Mouse (Mus musculus) kidney, embryonic 16.5 days (tissue): Measurements from ENCODE around the gene Tmem213. TPM values are rescaled to one million over a fixed set of nuclear protein-coding genes. Genes with fewer than 3 reads are reported as not detected.
A peak's percentile ranks its signal among the peaks of the same experiment; 100 is the strongest.

Experiments used
- ATAC-seq: fragments of 200-750 bp; cut with Nextera tagmentation; 2 replicates; pipeline ENCODE4 v1.8.0; 2017; ENCODE audit warnings: moderate TSS enrichment; ENCODE audit not compliant: low FRiP score, low TSS enrichment
- H3K27ac ChIP-seq: fragments of 300-500 bp; sonication (generic); 2 replicates; pipeline ENCODE4 v1.5.1; 2014; ENCODE audit warnings: low read length
- H3K27me3 ChIP-seq: fragments of 300-500 bp; sonication (generic); 2 replicates; pipeline ENCODE4 v1.6.1; 2014; ENCODE audit warnings: low read length, control low read depth, mixed read lengths; ENCODE audit not compliant: insufficient read depth
- H3K36me3 ChIP-seq: fragments of 300-500 bp; sonication (generic); 2 replicates; pipeline ENCODE4 v1.6.1; 2014; ENCODE audit warnings: low read length, control low read depth, mixed read lengths; ENCODE audit not compliant: insufficient read depth
- H3K4me1 ChIP-seq: fragments of 300-500 bp; sonication (generic); 2 replicates; pipeline ENCODE4 v1.6.1; 2014; ENCODE audit warnings: low read length, control low read depth, mixed read lengths; ENCODE audit not compliant: insufficient read depth
- H3K4me2 ChIP-seq: fragments of 300-500 bp; sonication (generic); replicated peaks from 2 replicates; pipeline ENCODE4 v1.6.1; 2014; ENCODE audit warnings: low read depth, low read length
- H3K4me3 ChIP-seq: fragments of 300-500 bp; sonication (generic); 2 replicates; pipeline ENCODE4 v1.5.1; 2014; ENCODE audit warnings: mild to moderate bottlenecking, low read length
- H3K9ac ChIP-seq: fragments of 300-500 bp; sonication (generic); replicated peaks from 2 replicates; pipeline ENCODE4 v1.6.1; 2014; ENCODE audit warnings: low read length
- H3K9me3 ChIP-seq: fragments of 300-500 bp; sonication (generic); 2 replicates; pipeline ENCODE4 v1.6.1; 2016; ENCODE audit warnings: low read length, control low read depth
- WGBS: fragments of 180-500 bp; shearing (Covaris S2); extraction: QIAGEN DNeasy Blood & Tissue Kit; methylation state at CpG from one replicate; pipeline ENCODE4 v1.1.7; 2014; 5-methylcytosine and 5-hydroxymethylcytosine counted together
- polyA plus RNA-seq: library from polyadenylated mRNA; unstranded; fragments of >200 nt; fragmentation: Nextera tagmentation; extraction: Ambion mirVana; gene quantifications from 2 replicates; pipeline ENCODE4 v1.2.1, GENCODE M21; 2015

The Tmem213 gene
- polyA plus RNA-seq, 1 experiment from 2014 or later: 72.7 TPM

GRCm38 (mm10) chr6:38124882-38125281, 15.8 kb downstream of the Tmem213 start:
- no peak overlapping the region for H3K9ac ChIP-seq
- H3K27ac ChIP-seq: peak overlapping the region; percentile 74
- H3K4me2 ChIP-seq: no peak overlapping the region
- peaks cover 31% of the 10 kb centered on the region for H3K4me1 ChIP-seq
- no peaks in the 10 kb centered on the region for H3K27me3 ChIP-seq
- 96% methylated on average over 5 of the region's 5 CpGs for WGBS
- ATAC-seq: no peak
- no peak overlapping the region for H3K4me3 ChIP-seq
- peaks cover 4% of the 10 kb centered on the region for H3K9me3 ChIP-seq
- peaks cover 23% of the 10 kb centered on the region for H3K36me3 ChIP-seq

- Histone ChIP-seq H3K9me3 (peaks cover 10% of the 10 kb centered on the region), H3K27me3 (no peaks in the 10 kb centered on the region), H3K27ac (0 out of 2 replicates have a peak overlapping the region, but pooled peaks have one; percentile 1), H3K9ac (no peak overlapping the region), H3K4me2 (no peak overlapping the region), H3K4me3 (no peak overlapping the region), H3K4me1 (peaks cover 31% of the 10 kb centered on the region), H3K36me3 (peaks cover 29% of the 10 kb centered on the region)
- WGBS: 94% methylated on average over 3 of the region's 3 CpGs
- ATAC-seq: no peak
Measured at GRCm38 (mm10) chr6:38125462-38125861, 16.4 kb downstream of the Tmem213 start.

GRCm38 (mm10) chr6:38128115-38128514, 19.1 kb downstream of the Tmem213 start:
- ATAC-seq: no peak
- WGBS: 80% methylated on average over 14 of the region's 14 CpGs
- H3K4me2 ChIP-seq: no peak overlapping the region

GRCm38 (mm10) chr6:38129883-38130282, 20.8 kb downstream of the Tmem213 start:
- Histone ChIP-seq H3K9me3 (peaks cover 11% of the 10 kb centered on the region), H3K9ac (no peak overlapping the region), H3K4me1 (no peaks in the 10 kb centered on the region), H3K4me3 (no peak overlapping the region), H3K27ac (no peak overlapping the region), H3K4me2 (no peak overlapping the region), H3K36me3 (peaks cover 37% of the 10 kb centered on the region), H3K27me3 (no peaks in the 10 kb centered on the region)
- WGBS: 98% methylated on average over 5 of the region's 5 CpGs
- ATAC-seq: no peak

More at GRCm38 (mm10) chr6:38128115-38128514, 19.1 kb downstream of the Tmem213 start:
- H3K9me3 ChIP-seq: peaks cover 11% of the 10 kb centered on the region
- no peaks in the 10 kb centered on the region for H3K27me3 ChIP-seq
- no peak overlapping the region for H3K27ac ChIP-seq
- peaks cover 32% of the 10 kb centered on the region for H3K36me3 ChIP-seq
- peaks cover 15% of the 10 kb centered on the region for H3K4me1 ChIP-seq
- H3K9ac ChIP-seq: no peak overlapping the region
- H3K4me3 ChIP-seq: no peak overlapping the region

GRCm38 (mm10) chr6:38131801-38132231, 22.8 kb downstream of the Tmem213 start:
- 78% methylated on average over 4 of the region's 4 CpGs for WGBS
- H3K27ac ChIP-seq: no peak overlapping the region

GRCm38 (mm10) chr6:38134806-38135559, 25.9 kb downstream of the Tmem213 start:
- peaks cover 26% of the 10 kb centered on the region for H3K36me3 ChIP-seq
- H3K4me1 ChIP-seq: no peaks in the 10 kb centered on the region
- peaks cover 6% of the 10 kb centered on the region; the same call in 1 of the 2 replicates for H3K9me3 ChIP-seq
- no peak overlapping the region for H3K4me2 ChIP-seq
- no peak overlapping the region for H3K27ac ChIP-seq
- ATAC-seq: peak; percentile 35; the same call in 1 of the 2 replicates
- 91% methylated on average over 8 of the region's 8 CpGs for WGBS
- H3K27me3 ChIP-seq: no peaks in the 10 kb centered on the region
- H3K9ac ChIP-seq: no peak overlapping the region
- H3K4me3 ChIP-seq: no peak overlapping the region

More at GRCm38 (mm10) chr6:38131801-38132231, 22.8 kb downstream of the Tmem213 start:
- H3K9ac ChIP-seq: no peak overlapping the region
- no peaks in the 10 kb centered on the region for H3K4me1 ChIP-seq
- no peak overlapping the region for H3K4me3 ChIP-seq
- H3K4me2 ChIP-seq: no peak overlapping the region
- H3K36me3 ChIP-seq: peaks cover 41% of the 10 kb centered on the region
- H3K9me3 ChIP-seq: peaks cover 11% of the 10 kb centered on the region
- H3K27me3 ChIP-seq: no peaks in the 10 kb centered on the region
- ATAC-seq: no peak

GRCm38 (mm10) chr6:38139086-38139485, 30.0 kb downstream of the Tmem213 start:
- ATAC-seq: no peak
- WGBS: 85% methylated on average over 3 of the region's 3 CpGs
- Histone ChIP-seq H3K4me3 (no peak overlapping the region), H3K4me1 (peaks cover 8% of the 10 kb centered on the region), H3K27me3 (no peaks in the 10 kb centered on the region), H3K4me2 (no peak overlapping the region), H3K27ac (no peak overlapping the region), H3K9me3 (no peaks in the 10 kb centered on the region), H3K36me3 (peaks cover 18% of the 10 kb centered on the region), H3K9ac (no peak overlapping the region)

DNA sequence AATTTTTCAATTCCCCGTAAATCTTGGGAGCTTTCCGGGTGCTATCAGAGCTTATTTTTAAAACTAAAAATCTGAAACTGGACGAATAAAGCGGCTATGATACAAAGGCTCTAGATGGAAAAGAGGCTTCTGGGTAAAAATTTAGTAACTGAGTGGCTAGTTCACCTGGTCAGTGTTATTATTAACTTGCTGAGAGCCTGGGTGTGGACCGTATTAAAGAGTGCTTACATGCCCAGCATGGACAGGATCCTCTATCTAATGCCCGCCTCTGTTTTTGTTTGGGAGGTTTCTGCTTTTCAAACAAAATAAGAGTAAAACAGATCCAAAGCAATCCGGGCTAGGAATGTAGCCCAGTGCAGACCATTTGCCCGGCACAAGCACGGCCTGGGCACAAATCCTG, 31.3 kb downstream of the Tmem213 start:
- H3K9ac ChIP-seq: no peak overlapping the region
- no peak overlapping the region for H3K4me2 ChIP-seq
- H3K36me3 ChIP-seq: peaks cover 8% of the 10 kb centered on the region
- no peak overlapping the region for H3K4me3 ChIP-seq
- 87% methylated on average over 9 of the region's 9 CpGs for WGBS
- H3K27me3 ChIP-seq: no peaks in the 10 kb centered on the region
- peak overlapping the region; percentile 8; the same call in 1 of the 2 replicates for H3K27ac ChIP-seq
- H3K9me3 ChIP-seq: no peaks in the 10 kb centered on the region
- H3K4me1 ChIP-seq: peaks cover 22% of the 10 kb centered on the region
- no peak for ATAC-seq

GRCm38 (mm10) chr6:38144161-38144998, 35.3 kb downstream of the Tmem213 start:
- Histone ChIP-seq H3K27me3 (no peaks in the 10 kb centered on the region), H3K9me3 (no peaks in the 10 kb centered on the region), H3K4me1 (peaks cover 32% of the 10 kb centered on the region), H3K27ac (peak overlapping the region; percentile 92), H3K36me3 (peaks cover 22% of the 10 kb centered on the region), H3K4me3 (no peak overlapping the region), H3K9ac (no peak overlapping the region), H3K4me2 (peak overlapping the region; percentile 36)
- peak; percentile 73 for ATAC-seq
- 20% methylated on average over 9 of the region's 9 CpGs for WGBS
